Mouse (Mus musculus): ENCODE measurements around the gene Cacng1. TPM values are rescaled to one million over a fixed set of nuclear protein-coding genes. Genes with fewer than 3 reads are reported as not detected.

Gene Cacng1
- polyA plus RNA-seq, 1 experiment from 2014 or later, result not detected

GRCm38 (mm10) chr11:107728073-107728863, 11.9 kb upstream of the Cacng1 start:
- H3K4me3 ChIP-seq (ENCODE audit: inconsistent target), result no peak overlapping the region
- no peaks in the 10 kb centered on the region for H3K79me2 ChIP-seq (ENCODE audit: inconsistent target)
- no peaks in the 10 kb centered on the region for H3K36me3 ChIP-seq (ENCODE audit: inconsistent target)
- no peak overlapping the region for H3K27ac ChIP-seq
- WGBS (ENCODE audit: missing documents), result 87% methylated on average over 13 of the region's 13 CpGs

- 66% methylated on average over 8 of the region's 8 CpGs for WGBS (ENCODE audit: missing documents)
- no peaks in the 10 kb centered on the region for H3K36me3 ChIP-seq (ENCODE audit: inconsistent target)
- H3K79me2 ChIP-seq (ENCODE audit: inconsistent target), result no peaks in the 10 kb centered on the region
- H3K27ac ChIP-seq, result no peak overlapping the region
- H3K4me3 ChIP-seq (ENCODE audit: inconsistent target), result no peak overlapping the region
These were observed 8.3 kb upstream of the Cacng1 start for GRCm38 (mm10) chr11:107724603-107725002.

- H3K27ac ChIP-seq, result no peak overlapping the region
- no peaks in the 10 kb centered on the region for H3K79me2 ChIP-seq (ENCODE audit: inconsistent target)
- H3K36me3 ChIP-seq (ENCODE audit: inconsistent target), result no peaks in the 10 kb centered on the region
- WGBS (ENCODE audit: missing documents), result 88% methylated on average over 7 of the region's 7 CpGs
- no peak overlapping the region for H3K4me3 ChIP-seq (ENCODE audit: inconsistent target)
These were observed 4.7 kb upstream of the Cacng1 start for GRCm38 (mm10) chr11:107721057-107721456.

GRCm38 (mm10) chr11:107720264-107721021, 4.1 kb upstream of the Cacng1 start:
- 67% methylated on average over 9 of the region's 9 CpGs for WGBS (ENCODE audit: missing documents)
- no peak overlapping the region for H3K27ac ChIP-seq
- no peak overlapping the region for H3K4me3 ChIP-seq (ENCODE audit: inconsistent target)
- H3K36me3 ChIP-seq (ENCODE audit: inconsistent target), result no peaks in the 10 kb centered on the region
- no peaks in the 10 kb centered on the region for H3K79me2 ChIP-seq (ENCODE audit: inconsistent target)

GRCm38 (mm10) chr11:107714368-107714767, 2.0 kb downstream of the Cacng1 start:
- no peaks in the 10 kb centered on the region for H3K79me2 ChIP-seq (ENCODE audit: inconsistent target)
- H3K36me3 ChIP-seq (ENCODE audit: inconsistent target), result no peaks in the 10 kb centered on the region
- H3K27ac ChIP-seq, result no peak overlapping the region
- no peak overlapping the region for H3K4me3 ChIP-seq (ENCODE audit: inconsistent target)
- 96% methylated on average over 7 of the region's 7 CpGs for WGBS (ENCODE audit: missing documents)

- H3K4me3 ChIP-seq (ENCODE audit: inconsistent target), result no peak overlapping the region
- 97% methylated on average over 3 of the region's 3 CpGs for WGBS (ENCODE audit: missing documents)
- no peak overlapping the region for H3K27ac ChIP-seq
These were observed 5.9 kb downstream of the Cacng1 start for GRCm38 (mm10) chr11:107710379-107710778.

GRCm38 (mm10) chr11:107707897-107708610, 8.3 kb downstream of the Cacng1 start:
- no peak overlapping the region for H3K27ac ChIP-seq
- H3K79me2 ChIP-seq (ENCODE audit: inconsistent target), result no peaks in the 10 kb centered on the region
- WGBS (ENCODE audit: missing documents), result 91% methylated on average over 20 of the region's 20 CpGs
- no peaks in the 10 kb centered on the region for H3K36me3 ChIP-seq (ENCODE audit: inconsistent target)
- H3K4me3 ChIP-seq (ENCODE audit: inconsistent target), result no peak overlapping the region

More at GRCm38 (mm10) chr11:107710379-107710778, 5.9 kb downstream of the Cacng1 start:
- no peaks in the 10 kb centered on the region for H3K79me2 ChIP-seq (ENCODE audit: inconsistent target)
- no peaks in the 10 kb centered on the region for H3K36me3 ChIP-seq (ENCODE audit: inconsistent target)

- Histone ChIP-seq H3K36me3 (ENCODE audit: inconsistent target) (no peaks in the 10 kb centered on the region), H3K79me2 (ENCODE audit: inconsistent target) (no peaks in the 10 kb centered on the region), H3K4me3 (ENCODE audit: inconsistent target) (no peak overlapping the region), H3K27ac (no peak overlapping the region)
- WGBS (ENCODE audit: missing documents), result 85% methylated on average over 11 of the region's 11 CpGs
These were observed 10.7 kb downstream of the Cacng1 start for GRCm38 (mm10) chr11:107705476-107706074.

GRCm38 (mm10) chr11:107705060-107705459, 11.3 kb downstream of the Cacng1 start:
- WGBS (ENCODE audit: missing documents), result 91% methylated on average over 6 of the region's 6 CpGs
- Histone ChIP-seq H3K79me2 (ENCODE audit: inconsistent target) (no peaks in the 10 kb centered on the region), H3K36me3 (ENCODE audit: inconsistent target) (no peaks in the 10 kb centered on the region), H3K27ac (no peak overlapping the region), H3K4me3 (ENCODE audit: inconsistent target) (no peak overlapping the region)

- Histone ChIP-seq H3K27ac (no peak overlapping the region), H3K4me3 (ENCODE audit: inconsistent target) (no peak overlapping the region), H3K79me2 (ENCODE audit: inconsistent target) (no peaks in the 10 kb centered on the region), H3K36me3 (ENCODE audit: inconsistent target) (no peaks in the 10 kb centered on the region)
- WGBS (ENCODE audit: missing documents), result 68% methylated on average over 27 of the region's 27 CpGs
These were observed 12.8 kb downstream of the Cacng1 start for GRCm38 (mm10) chr11:107703272-107704134.

- Histone ChIP-seq H3K79me2 (ENCODE audit: inconsistent target) (no peaks in the 10 kb centered on the region), H3K36me3 (ENCODE audit: inconsistent target) (no peaks in the 10 kb centered on the region), H3K27ac (no peak overlapping the region), H3K4me3 (ENCODE audit: inconsistent target) (no peak overlapping the region)
- 37% methylated on average over 4 of the region's 4 CpGs for WGBS (ENCODE audit: missing documents)
These were observed 16.4 kb downstream of the Cacng1 start for GRCm38 (mm10) chr11:107699967-107700366.

GRCm38 (mm10) chr11:107693338-107693737, 23.0 kb downstream of the Cacng1 start:
- no peaks in the 10 kb centered on the region for H3K79me2 ChIP-seq (ENCODE audit: inconsistent target)
- H3K4me3 ChIP-seq (ENCODE audit: inconsistent target), result no peak overlapping the region
- no peak overlapping the region for H3K27ac ChIP-seq
- WGBS (ENCODE audit: missing documents), result 1% methylated on average over 6 of the region's 6 CpGs
- H3K36me3 ChIP-seq (ENCODE audit: inconsistent target), result peaks cover 5% of the 10 kb centered on the region; the same call in 1 of the 2 replicates

GRCm38 (mm10) chr11:107691569-107691968, 24.8 kb downstream of the Cacng1 start:
- H3K27ac ChIP-seq, result no peak overlapping the region
- peaks cover 9% of the 10 kb centered on the region; the same call in 1 of the 2 replicates for H3K36me3 ChIP-seq (ENCODE audit: inconsistent target)
- H3K79me2 ChIP-seq (ENCODE audit: inconsistent target), result no peaks in the 10 kb centered on the region
- 83% methylated on average over 8 of the region's 8 CpGs for WGBS (ENCODE audit: missing documents)
- H3K4me3 ChIP-seq (ENCODE audit: inconsistent target), result no peak overlapping the region

Data from macrophage (primary cell).